Mouse (Mus musculus) erythroblast, embryonic 14.5 days (primary cell): Measurements from ENCODE around the gene Abcc12. TPM values are rescaled to one million over a fixed set of nuclear protein-coding genes. Genes with fewer than 3 reads are reported as not detected.
A peak's percentile ranks its signal among the peaks of the same experiment; 100 is the strongest.

Source experiments
- H3K27me3 ChIP-seq: 2 replicates; pipeline ENCODE4 v1.6.1; 2012; ENCODE audit warnings: inconsistent platforms; ENCODE audit not compliant: control insufficient read depth
- H3K36me3 ChIP-seq: 2 replicates; pipeline ENCODE4 v1.6.1; 2012; ENCODE audit warnings: mild to moderate bottlenecking, inconsistent platforms; ENCODE audit not compliant: control insufficient read depth
- H3K4me1 ChIP-seq: 2 replicates; pipeline ENCODE4 v1.6.1; 2012; ENCODE audit warnings: inconsistent platforms; ENCODE audit not compliant: control insufficient read depth
- H3K4me3 ChIP-seq: replicated peaks from 2 replicates; pipeline ENCODE3; 2012; ENCODE audit warnings: moderate library complexity, mild to moderate bottlenecking, inconsistent platforms
- H3K9me3 ChIP-seq: 2 replicates; pipeline ENCODE4 v1.6.1; 2012; ENCODE audit warnings: low read length, inconsistent platforms, mixed read lengths; ENCODE audit not compliant: control insufficient read depth
- GATA1 ChIP-seq: IDR thresholded peaks from 2 replicates; pipeline ENCODE4 v1.6.1; 2012; ENCODE audit warnings: low read length, inconsistent platforms, mixed read lengths
- TAL1 ChIP-seq: IDR thresholded peaks from 3 replicates; pipeline ENCODE4 v1.6.1; 2012; ENCODE audit warnings: low read length, inconsistent platforms, mixed read lengths
- polyA plus RNA-seq: library from polyadenylated mRNA; stranded (reverse); fragments of >175 nt; gene quantifications from 2 replicates; pipeline ENCODE4 v1.2.3, GENCODE M21; 2012

Abcc12 gene
- polyA plus RNA-seq = not detected in 2 replicates

GRCm38 (mm10) chr8:86580458-86580857 is at the start of gene Abcc12:
Gene Abcc12 (minus strand): TSS chr8:86580686.
- no peak for TF ChIP-seq GATA1
- TF ChIP-seq TAL1 = no peak
- Histone ChIP-seq H3K4me1 (peaks cover 5% of the 10 kb centered on the region), H3K27me3 (no peaks in the 10 kb centered on the region), H3K36me3 (no peaks in the 10 kb centered on the region), H3K4me3 (no peak within 1 kb of the TSS), H3K9me3 (no peaks in the 10 kb centered on the region)

- H3K27me3 ChIP-seq = no peaks in the 10 kb centered on the region
- TF ChIP-seq TAL1 (no peak), GATA1 (no peak)
- H3K4me3 ChIP-seq = no peak overlapping the region
- no peaks in the 10 kb centered on the region for H3K9me3 ChIP-seq
- peaks cover 16% of the 10 kb centered on the region for H3K4me1 ChIP-seq
- peaks cover 25% of the 10 kb centered on the region for H3K36me3 ChIP-seq
Measured at GRCm38 (mm10) chr8:86630212-86630611, 49.7 kb upstream of the Abcc12 start.

GRCm38 (mm10) chr8:86624915-86625314 is 44.4 kb upstream of the Abcc12 start:
- TF ChIP-seq TAL1 = no peak
- no peak for TF ChIP-seq GATA1
- Histone ChIP-seq H3K36me3 (no peaks in the 10 kb centered on the region), H3K27me3 (no peaks in the 10 kb centered on the region), H3K9me3 (no peaks in the 10 kb centered on the region), H3K4me3 (peak overlapping the region; percentile 97), H3K4me1 (peaks cover 29% of the 10 kb centered on the region)

GRCm38 (mm10) chr8:86623911-86624731 is 43.6 kb upstream of the Abcc12 start, which contains the start of gene Lonp2:
Gene Lonp2 (plus strand): TSS chr8:86624043.
- no peaks in the 10 kb centered on the region for H3K36me3 ChIP-seq
- H3K27me3 ChIP-seq = no peaks in the 10 kb centered on the region
- H3K4me3 ChIP-seq = peak within 1 kb of the TSS; percentile 97
- no peaks in the 10 kb centered on the region for H3K9me3 ChIP-seq
- no peak for TF ChIP-seq TAL1
- TF ChIP-seq GATA1 = peak; percentile 94
- H3K4me1 ChIP-seq = peaks cover 28% of the 10 kb centered on the region

GRCm38 (mm10) chr8:86623551-86623910 is 43.0 kb upstream of the Abcc12 start:
- H3K4me3 ChIP-seq = peak overlapping the region; percentile 97
- no peak for TF ChIP-seq GATA1
- no peak for TF ChIP-seq TAL1

GRCm38 (mm10) chr8:86617759-86618387 is 37.4 kb upstream of the Abcc12 start:
- Histone ChIP-seq H3K9me3 (no peaks in the 10 kb centered on the region), H3K27me3 (no peaks in the 10 kb centered on the region), H3K4me3 (no peak overlapping the region), H3K36me3 (no peaks in the 10 kb centered on the region), H3K4me1 (peaks cover 9% of the 10 kb centered on the region)
- no peak for TF ChIP-seq GATA1
- TF ChIP-seq TAL1 = no peak

More at GRCm38 (mm10) chr8:86623551-86623910, 43.0 kb upstream of the Abcc12 start:
- Histone ChIP-seq H3K9me3 (no peaks in the 10 kb centered on the region), H3K27me3 (no peaks in the 10 kb centered on the region), H3K36me3 (no peaks in the 10 kb centered on the region), H3K4me1 (peaks cover 28% of the 10 kb centered on the region)

- Histone ChIP-seq H3K4me3 (no peak overlapping the region), H3K27me3 (no peaks in the 10 kb centered on the region), H3K36me3 (no peaks in the 10 kb centered on the region), H3K9me3 (peaks cover 3% of the 10 kb centered on the region; the same call in 1 of the 2 replicates), H3K4me1 (peaks cover 9% of the 10 kb centered on the region)
- TF ChIP-seq TAL1 (no peak), GATA1 (no peak)
Measured at GRCm38 (mm10) chr8:86615095-86615769, 34.7 kb upstream of the Abcc12 start.

GRCm38 (mm10) chr8:86613798-86614197 is 33.3 kb upstream of the Abcc12 start:
- Histone ChIP-seq H3K36me3 (no peaks in the 10 kb centered on the region), H3K4me3 (no peak overlapping the region), H3K9me3 (peaks cover 3% of the 10 kb centered on the region; the same call in 1 of the 2 replicates), H3K4me1 (peaks cover 9% of the 10 kb centered on the region), H3K27me3 (no peaks in the 10 kb centered on the region)
- TF ChIP-seq TAL1 (no peak), GATA1 (no peak)

- H3K36me3 ChIP-seq = no peaks in the 10 kb centered on the region
- H3K9me3 ChIP-seq = no peaks in the 10 kb centered on the region; the same call in 1 of the 2 replicates
- TF ChIP-seq GATA1 (no peak), TAL1 (no peak)
- H3K4me3 ChIP-seq = no peak overlapping the region
- no peaks in the 10 kb centered on the region; the same call in 1 of the 2 replicates for H3K27me3 ChIP-seq
- H3K4me1 ChIP-seq = no peaks in the 10 kb centered on the region
Measured at GRCm38 (mm10) chr8:86604676-86605075, 24.2 kb upstream of the Abcc12 start.
